Mouse (Mus musculus) frontal cortex, adult (tissue): ENCODE measurements at regions not wholly inside any gene's neighbourhood (a gene's known extent, or its start where the extent isn't known, plus 50 kb on each side); places are given as distances from the start of the nearest gene placed in this dataset.
A peak's percentile ranks its signal among the peaks of the same experiment; 100 is the strongest.

Experiments
- ATAC-seq: cut with Nextera tagmentation; 2 replicates; pipeline ENCODE4 v1.9.2; 2017; ENCODE audit warnings: mild to moderate bottlenecking, moderate library complexity, mixed read lengths; ENCODE audit not compliant: low TSS enrichment

GRCm38 (mm10) chr13:44555979-44556378 is 173.3 kb upstream of the Jarid2 start:
- no peak for ATAC-seq

- peak; percentile 85 for ATAC-seq
Measured at GRCm38 (mm10) chr13:44558051-44558450, 171.2 kb upstream of the Jarid2 start.

DNA sequence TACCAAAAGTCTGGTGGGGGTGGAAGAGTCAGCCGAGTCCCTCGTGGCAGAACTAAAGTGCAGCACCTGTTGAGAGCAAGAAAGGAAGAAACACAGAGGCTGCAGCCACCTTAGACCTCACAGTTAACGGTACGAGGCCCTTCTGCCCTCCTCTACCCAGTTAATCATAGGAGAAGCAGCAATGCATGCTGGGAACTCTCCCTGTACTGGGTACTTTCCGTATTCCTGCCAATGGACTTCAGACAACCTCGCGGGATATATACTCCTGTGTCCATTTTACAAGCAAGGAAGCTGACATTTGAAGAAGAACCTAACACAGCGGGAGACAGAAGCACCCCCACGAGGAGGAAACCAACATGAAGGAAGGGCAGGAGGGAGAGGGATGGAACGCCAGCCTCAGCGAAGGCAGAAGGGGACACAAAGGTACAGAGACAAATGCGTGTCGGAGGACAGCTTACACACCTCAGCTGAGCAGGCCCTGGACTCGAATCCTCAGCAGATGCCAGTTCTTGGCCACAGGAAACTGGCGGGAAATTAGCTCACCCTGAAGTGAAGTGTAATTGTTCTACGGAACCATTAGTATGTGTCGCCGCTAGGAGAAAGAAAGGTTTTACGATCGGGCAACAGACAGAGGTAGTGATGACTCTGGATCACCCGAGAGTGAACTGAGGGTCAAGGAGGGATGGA is 170.6 kb upstream of the Jarid2 start:
- ATAC-seq: no peak

DNA sequence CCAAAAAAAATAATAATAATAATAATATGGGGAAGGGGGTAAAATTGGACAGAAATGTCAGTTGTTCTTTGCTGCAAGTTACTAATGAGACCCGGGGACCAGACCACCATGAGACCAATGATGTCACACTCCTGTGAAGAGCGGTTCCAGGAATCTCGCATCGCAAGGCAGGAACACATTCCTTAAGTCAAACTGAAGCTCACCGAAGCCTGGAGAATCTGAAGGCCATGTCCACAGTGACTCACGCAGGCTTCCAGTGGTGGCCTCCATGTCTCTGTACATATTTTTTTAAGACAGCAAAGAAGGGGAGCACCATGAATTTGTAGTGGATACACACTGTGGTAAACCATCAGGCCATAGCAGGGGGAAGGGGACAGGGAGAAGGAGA is 170.1 kb upstream of the Jarid2 start:
- no peak for ATAC-seq

DNA sequence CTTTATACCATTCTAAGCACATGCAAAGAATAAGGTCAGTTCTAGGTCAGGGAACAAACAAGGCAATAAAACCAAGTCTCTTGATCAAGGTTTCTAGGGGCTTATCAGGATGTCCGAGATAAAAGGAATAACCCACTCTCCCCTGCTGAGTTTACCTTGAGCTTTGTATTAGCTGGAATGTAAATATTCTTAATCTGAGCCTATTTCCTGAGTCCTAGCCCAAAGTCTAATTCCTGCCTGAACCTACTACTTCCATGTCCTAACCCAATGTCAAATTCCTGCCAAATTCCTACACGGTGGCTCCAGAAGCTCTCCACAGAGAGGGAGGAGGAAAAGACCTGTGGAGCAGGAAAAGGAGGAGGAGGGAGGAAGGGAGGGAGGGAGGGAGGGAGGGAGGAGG is 169.6 kb upstream of the Jarid2 start:
- no peak for ATAC-seq

DNA sequence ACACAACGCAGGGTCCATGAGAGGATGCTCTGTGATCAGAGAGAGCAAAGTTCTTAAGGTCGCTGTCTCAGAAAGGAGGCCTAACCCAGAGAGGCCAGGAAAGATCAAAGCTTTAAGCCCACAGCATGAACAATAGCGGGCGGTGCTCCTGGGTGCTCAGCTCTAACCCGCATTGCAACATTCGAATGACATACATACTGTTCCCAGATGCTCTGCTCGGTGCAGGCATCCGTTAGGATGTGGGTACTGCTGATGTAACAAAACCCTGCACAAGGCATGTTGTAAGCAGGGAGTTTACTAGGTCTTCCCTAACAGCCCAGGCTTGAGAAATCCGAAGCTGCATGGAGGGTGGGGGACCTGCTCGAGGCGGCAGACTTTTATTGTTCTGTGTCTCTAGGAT is 164.6 kb upstream of the Jarid2 start:
- ATAC-seq: no peak

- no peak for ATAC-seq
Measured at GRCm38 (mm10) chr13:44567696-44568095, 161.6 kb upstream of the Jarid2 start.

DNA sequence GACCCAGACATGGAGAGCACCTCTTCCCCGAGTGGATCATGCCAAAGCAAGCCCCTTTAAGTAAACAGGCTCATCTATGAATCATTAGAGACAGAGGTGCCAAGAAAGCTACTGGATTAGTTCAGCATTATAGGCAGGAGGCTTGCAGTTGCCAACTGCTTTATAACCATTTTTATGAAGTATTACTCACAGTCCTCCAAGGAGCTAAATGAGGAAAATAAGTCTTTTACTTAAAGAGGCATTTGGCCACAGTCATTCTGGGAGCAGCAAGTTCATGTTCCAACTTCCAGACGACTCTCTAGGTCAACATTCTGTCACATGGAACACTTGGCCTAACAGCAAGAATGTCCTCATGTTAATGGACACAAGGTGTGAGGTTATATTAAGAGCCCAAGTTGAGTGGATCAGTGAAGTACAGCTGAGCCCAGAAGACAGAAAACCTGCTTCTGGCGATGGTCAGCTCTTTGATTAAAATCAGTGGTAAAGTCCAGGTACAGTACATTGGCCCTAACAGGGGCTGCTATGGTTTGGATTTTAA is 160.0 kb upstream of the Jarid2 start:
- no peak for ATAC-seq

DNA sequence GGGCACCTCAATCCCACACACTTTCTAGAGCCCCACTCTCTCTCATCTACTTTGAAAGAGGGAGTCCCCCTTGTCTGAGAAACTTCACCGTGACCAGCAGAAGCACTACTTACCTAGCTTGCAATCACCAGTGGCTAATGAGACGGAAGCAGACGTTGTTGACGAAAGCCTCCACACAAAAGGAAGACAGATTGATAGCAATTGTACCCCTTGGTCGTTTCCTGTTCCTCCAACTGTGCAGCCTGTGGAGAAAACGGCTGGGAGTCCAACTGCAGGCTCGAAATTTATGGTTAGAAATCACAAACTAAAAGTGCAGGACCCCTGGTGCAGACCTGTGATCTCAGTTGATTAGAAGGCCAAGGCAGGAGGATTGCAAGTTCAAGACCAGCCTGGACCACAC is 155.8 kb upstream of the Jarid2 start:
- ATAC-seq: no peak

- ATAC-seq: no peak
Measured at GRCm38 (mm10) chr13:44579215-44579614, 150.1 kb upstream of the Jarid2 start.

- no peak for ATAC-seq
Measured at GRCm38 (mm10) chr13:44580156-44580736, 149.0 kb upstream of the Jarid2 start.

DNA sequence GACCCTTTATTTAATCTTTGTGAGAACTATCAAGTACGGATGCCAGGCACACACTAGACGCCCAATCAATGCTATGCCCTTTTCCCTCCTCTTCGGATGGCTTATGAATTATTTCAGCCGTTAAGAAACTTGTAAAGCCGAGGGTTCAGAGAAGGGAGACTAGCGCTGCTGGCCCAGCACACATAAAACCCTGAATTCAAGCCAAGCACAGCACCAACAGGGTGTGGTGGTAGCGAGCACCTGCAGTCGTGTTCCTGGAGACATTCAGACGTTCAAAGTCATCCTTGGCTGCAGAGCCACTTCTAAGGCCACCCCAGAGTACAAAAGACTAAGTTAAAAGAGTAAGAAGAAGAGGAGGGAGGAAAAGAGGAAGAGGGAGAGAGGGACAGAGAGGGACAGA is 148.5 kb upstream of the Jarid2 start:
- ATAC-seq: no peak

- no peak for ATAC-seq
Measured at GRCm38 (mm10) chr13:44581947-44582766, 147.1 kb upstream of the Jarid2 start.

GRCm38 (mm10) chr13:44582767-44583085 is 146.5 kb upstream of the Jarid2 start:
- ATAC-seq: no peak

DNA sequence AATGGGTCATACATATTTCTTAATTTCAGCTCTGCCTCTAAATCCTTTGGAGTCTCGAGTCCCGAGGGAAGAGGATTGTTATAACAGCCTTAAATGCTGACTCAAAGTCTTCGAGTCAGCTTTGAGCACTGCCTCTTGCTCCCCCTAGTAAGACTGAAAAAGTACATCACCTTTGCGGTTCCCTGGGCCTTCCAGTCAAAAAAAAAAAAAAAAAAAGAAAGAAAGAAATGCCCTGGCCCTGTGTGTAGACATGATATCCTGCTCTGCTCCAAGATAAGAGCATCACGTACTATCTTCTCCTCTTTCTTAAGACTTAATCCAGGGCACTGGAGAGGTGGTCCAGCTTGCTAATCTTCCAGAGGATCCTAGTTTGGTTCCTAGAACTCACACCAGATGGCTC is 145.7 kb upstream of the Jarid2 start:
- no peak for ATAC-seq

- no peak for ATAC-seq
Measured at GRCm38 (mm10) chr13:44584151-44584550, 145.1 kb upstream of the Jarid2 start.

- ATAC-seq: no peak
Measured at GRCm38 (mm10) chr13:44584551-44584950, 144.7 kb upstream of the Jarid2 start.

GRCm38 (mm10) chr13:44587846-44588245 is 141.4 kb upstream of the Jarid2 start:
- ATAC-seq: no peak

DNA sequence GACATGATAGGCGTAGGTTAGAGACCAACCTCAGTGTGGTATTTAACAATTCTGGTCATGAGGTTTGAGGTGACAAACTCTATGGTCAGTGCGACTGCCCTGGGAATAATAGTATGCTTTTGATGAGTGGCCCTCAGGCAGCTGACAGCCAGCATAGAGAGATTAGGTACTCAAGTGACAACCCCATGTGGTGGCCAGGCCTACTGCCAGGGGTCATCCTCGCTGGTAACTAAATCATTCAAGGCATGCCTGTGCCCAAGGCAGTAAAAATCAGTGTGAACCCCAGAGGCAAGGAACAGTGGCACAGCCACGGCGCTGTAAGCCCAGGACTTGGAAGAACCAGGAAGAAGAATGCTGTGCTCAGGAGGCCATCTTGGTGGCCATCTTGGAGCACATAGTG is 134.6 kb upstream of the Jarid2 start:
- no peak for ATAC-seq

GRCm38 (mm10) chr13:44597666-44598065 is 131.6 kb upstream of the Jarid2 start:
- no peak for ATAC-seq

DNA sequence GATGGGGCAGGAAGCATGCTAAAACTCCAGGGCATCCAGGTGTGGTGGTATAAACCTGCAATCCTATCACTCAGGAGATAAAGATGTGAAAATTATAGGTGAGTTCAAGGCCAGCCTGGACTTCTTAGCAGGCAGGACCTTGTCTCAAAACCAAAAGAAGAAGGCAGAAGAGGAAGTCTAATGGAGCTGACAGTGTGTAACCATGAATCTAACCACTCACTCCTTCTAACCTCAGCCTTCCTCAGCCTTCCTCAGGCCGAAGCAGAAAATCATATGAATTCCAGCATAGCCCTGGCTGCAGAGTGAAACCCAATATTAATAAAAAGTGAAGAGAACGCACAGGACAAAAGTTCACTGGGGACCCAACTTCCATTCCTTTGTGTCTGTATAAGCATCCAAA is 128.2 kb upstream of the Jarid2 start:
- no peak for ATAC-seq

DNA sequence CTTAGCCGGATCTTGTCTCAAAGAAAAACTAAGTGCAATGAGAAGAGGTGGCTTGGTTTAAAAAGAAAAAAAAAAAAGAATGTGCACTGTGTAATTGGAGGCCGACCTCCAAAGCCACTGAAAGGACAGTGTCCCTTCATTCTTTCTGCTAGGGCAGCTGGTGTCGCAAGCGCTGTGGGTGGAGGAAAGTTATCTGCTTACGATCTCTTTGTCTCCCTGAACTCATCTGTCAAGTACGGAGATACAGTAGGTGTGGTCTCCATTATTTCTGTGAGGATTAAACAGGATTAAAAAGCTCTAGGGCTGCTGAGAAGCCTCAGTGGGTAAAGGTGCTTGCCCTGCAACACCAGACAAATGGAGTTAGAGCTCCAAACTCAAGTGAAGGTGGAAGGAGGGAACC is 126.6 kb upstream of the Jarid2 start:
- no peak for ATAC-seq
